Mouse (Mus musculus) lung, postnatal 10 days (tissue): Measurements from ENCODE around the gene Pkd1.

Experiments
- DNase-seq: peaks from one replicate; pipeline ENCODE4 v3.0.0; 2021

Pkd1 gene

GRCm38 (mm10) chr17:24533099-24533992 is 16.3 kb upstream of the Pkd1 start:
- peak; percentile 92 for DNase-seq

- no peak for DNase-seq
Measured at GRCm38 (mm10) chr17:24534160-24534718, 15.4 kb upstream of the Pkd1 start, which contains the start of gene Rab26. Gene Rab26, minus strand, starts transcription at chr17:24534210.

- DNase-seq, result no peak
Measured at GRCm38 (mm10) chr17:24535300-24535699, 14.3 kb upstream of the Pkd1 start.

GRCm38 (mm10) chr17:24537536-24537935 is 12.1 kb upstream of the Pkd1 start:
- no peak for DNase-seq

GRCm38 (mm10) chr17:24538950-24539349 is 10.7 kb upstream of the Pkd1 start:
- DNase-seq, result peak; percentile 72

- peak; percentile 75 for DNase-seq
Measured at GRCm38 (mm10) chr17:24540375-24540774, 9.3 kb upstream of the Pkd1 start.

GRCm38 (mm10) chr17:24544613-24545012 is 5.0 kb upstream of the Pkd1 start:
- DNase-seq, result no peak

GRCm38 (mm10) chr17:24545247-24545646 is 4.4 kb upstream of the Pkd1 start:
- DNase-seq, result no peak

- DNase-seq, result no peak
Measured at GRCm38 (mm10) chr17:24546234-24546633, 3.4 kb upstream of the Pkd1 start.

- DNase-seq, result peak; percentile 43
Measured at GRCm38 (mm10) chr17:24548435-24548834, 1.2 kb upstream of the Pkd1 start.

- peak; percentile 79 for DNase-seq
Measured at GRCm38 (mm10) chr17:24548921-24549617, 565 bp upstream of the Pkd1 start.

GRCm38 (mm10) chr17:24550416-24551049 is 899 bp downstream of the Pkd1 start:
- peak; percentile 82 for DNase-seq

GRCm38 (mm10) chr17:24551050-24551444 is 1.4 kb downstream of the Pkd1 start:
- DNase-seq, result no peak

- peak; percentile 59 for DNase-seq
Measured at GRCm38 (mm10) chr17:24557091-24557490, 7.5 kb downstream of the Pkd1 start.

- peak; percentile 70 for DNase-seq
Measured at GRCm38 (mm10) chr17:24558600-24559099, 9.0 kb downstream of the Pkd1 start.

GRCm38 (mm10) chr17:24559146-24559545 is 9.5 kb downstream of the Pkd1 start:
- DNase-seq, result peak; percentile 73

- DNase-seq, result peak; percentile 53
Measured at GRCm38 (mm10) chr17:24560301-24561028, 10.8 kb downstream of the Pkd1 start.

GRCm38 (mm10) chr17:24561592-24561991 is 12.0 kb downstream of the Pkd1 start:
- no peak for DNase-seq

GRCm38 (mm10) chr17:24563638-24564037 is 14.0 kb downstream of the Pkd1 start:
- no peak for DNase-seq

GRCm38 (mm10) chr17:24564422-24564821 is 14.8 kb downstream of the Pkd1 start:
- no peak for DNase-seq

GRCm38 (mm10) chr17:24565092-24565491 is 15.5 kb downstream of the Pkd1 start:
- no peak for DNase-seq

GRCm38 (mm10) chr17:24565792-24566191 is 16.2 kb downstream of the Pkd1 start:
- no peak for DNase-seq
